Mouse (Mus musculus) layer of hippocampus, postnatal 14 days (tissue): ENCODE measurements at regions not wholly inside any gene's neighbourhood (a gene's known extent, or its start where the extent isn't known, plus 50 kb on each side); places are given as distances from the start of the nearest gene placed in this dataset.
A peak's percentile ranks its signal among the peaks of the same experiment; 100 is the strongest.

Experiments
- DNase-seq, 2 experiments: peaks; one replicate each; pipeline ENCODE4 v3.0.0; 2021 to 2022; ENCODE audit warnings: low spot score in 2 of 2, mixed read lengths in 1 of 2

GRCm38 (mm10) chr11:94882687-94883383 is 53.2 kb upstream of the Col1a1 start:
- no peak for DNase-seq

DNA sequence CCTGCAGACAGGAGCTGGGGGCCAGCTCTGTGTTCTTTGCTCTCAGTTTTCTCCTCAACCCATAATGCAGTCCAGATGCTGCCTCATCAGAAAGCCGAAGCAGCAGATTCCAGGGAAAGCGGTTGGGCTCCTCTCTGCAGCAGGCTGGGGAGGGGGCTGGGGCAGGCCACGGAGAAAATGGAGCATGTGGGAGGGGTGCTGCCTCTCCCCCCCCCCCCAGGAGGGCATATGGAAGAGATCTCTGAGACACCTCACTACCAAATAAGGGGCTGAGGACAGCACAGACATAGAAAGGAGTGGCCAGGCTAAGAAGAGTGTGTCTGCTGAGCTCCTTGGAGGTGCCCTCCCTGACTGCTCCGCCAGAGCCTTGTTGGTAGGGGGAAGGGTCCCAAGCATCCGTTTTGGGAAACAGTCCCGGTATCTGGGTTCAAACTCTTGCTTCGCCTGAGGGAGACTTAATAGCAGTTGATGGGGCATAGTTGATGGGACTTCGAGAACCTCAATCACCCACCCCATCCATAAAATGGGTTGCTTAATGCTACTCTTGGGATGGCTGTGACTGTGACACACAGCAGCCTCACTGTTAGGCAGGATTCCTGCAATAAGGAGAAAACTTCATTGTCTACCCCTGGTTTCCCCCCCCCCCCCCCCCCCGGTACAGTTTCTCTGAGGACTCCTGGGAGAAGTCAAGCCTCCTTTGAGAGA is 53.9 kb upstream of the Col1a1 start:
- DNase-seq = no peak

DNA sequence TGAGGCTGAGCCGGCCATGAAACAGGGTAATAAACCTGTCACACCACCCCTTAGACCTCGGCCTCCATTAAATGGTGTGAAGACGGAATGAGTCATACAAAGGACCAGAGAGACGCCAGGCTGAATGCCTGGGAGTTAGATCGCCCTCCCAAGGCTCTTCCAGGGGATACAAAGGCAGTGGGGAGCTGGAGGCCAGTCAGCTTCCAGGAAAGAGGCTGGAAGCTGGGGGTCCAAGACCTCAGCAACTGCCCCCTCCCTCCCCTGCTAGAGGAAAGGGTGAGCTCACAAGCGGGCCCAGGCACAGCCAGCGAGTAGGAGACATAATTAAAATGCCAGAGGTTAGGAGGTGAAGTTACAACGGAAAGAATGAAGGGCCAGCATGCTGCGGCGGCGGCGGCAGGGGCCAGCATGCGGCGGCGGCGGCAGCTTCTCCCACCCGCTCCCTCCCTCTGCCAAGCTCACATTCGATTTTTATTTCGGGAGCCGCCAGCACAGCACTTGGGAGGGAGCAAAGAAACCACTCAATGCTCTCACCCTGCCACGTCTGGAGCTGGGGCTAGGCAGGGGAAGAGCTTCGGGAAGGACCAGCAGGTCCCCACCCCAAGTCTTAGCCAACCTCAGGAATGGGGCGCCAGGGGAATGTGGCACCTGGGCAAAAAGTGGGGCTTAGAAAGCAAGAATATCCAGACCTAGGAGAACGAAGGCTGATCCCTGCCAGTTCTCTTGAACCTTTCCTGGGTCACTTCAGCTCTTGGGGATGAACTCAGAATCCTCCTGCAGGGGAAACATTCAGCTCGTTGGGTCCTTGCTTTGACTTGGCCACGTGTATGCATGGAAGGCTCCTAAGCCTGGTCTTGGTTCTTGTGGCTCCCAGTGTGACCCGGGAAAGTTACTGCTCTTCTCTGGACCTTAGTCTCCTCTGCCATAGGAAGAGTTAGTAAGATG is 54.9 kb upstream of the Col1a1 start:
- DNase-seq = no peak

GRCm38 (mm10) chr11:94876707-94877106 is 59.3 kb upstream of the Col1a1 start:
- no peak for DNase-seq

DNA sequence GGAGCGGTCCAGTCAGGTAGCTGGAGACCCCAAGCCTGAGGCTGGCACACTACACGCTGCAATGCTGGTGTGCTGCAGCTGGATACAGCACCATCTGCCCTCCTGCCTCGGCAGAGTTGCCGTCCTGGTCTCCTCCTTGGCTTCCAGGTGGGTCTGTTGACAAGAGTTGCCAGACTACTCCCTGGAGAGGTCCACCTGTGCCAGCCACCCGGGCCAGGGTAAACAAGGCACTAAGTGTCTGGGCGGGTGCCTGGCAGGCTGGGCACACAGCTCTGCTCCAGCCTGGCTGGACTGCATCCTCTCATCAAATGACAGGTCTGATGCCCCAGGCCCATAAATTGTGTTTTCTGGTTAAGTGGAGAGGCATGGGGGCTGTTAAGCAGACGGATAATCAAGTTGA is 61.0 kb upstream of the Col1a1 start:
- DNase-seq = no peak

GRCm38 (mm10) chr11:94874155-94874561 is 61.9 kb upstream of the Col1a1 start:
- DNase-seq = no peak

- DNase-seq = no peak
These were observed 62.3 kb upstream of the Col1a1 start for GRCm38 (mm10) chr11:94873693-94874092.

DNA sequence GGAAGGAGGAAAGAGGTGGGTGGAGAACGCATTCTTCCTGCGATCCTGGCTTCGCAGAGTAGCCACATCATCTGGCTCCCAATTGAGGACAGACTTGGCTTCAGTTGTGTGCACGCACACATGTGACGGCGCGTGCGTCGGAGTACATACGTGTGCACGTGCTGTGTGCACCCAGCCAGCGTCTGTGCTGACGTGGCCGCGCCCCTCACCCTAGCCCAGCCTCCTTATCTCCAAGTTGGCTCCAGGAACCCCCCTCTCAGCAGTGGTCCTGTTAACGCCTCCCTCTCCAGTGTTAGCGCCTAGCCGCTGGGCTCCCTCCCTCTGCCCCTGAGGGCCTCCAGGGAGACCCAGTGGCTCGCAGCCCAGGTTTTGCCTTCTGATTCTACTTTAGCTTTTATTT is 63.1 kb upstream of the Col1a1 start:
- peak; percentile 16 to 32 for DNase-seq

DNA sequence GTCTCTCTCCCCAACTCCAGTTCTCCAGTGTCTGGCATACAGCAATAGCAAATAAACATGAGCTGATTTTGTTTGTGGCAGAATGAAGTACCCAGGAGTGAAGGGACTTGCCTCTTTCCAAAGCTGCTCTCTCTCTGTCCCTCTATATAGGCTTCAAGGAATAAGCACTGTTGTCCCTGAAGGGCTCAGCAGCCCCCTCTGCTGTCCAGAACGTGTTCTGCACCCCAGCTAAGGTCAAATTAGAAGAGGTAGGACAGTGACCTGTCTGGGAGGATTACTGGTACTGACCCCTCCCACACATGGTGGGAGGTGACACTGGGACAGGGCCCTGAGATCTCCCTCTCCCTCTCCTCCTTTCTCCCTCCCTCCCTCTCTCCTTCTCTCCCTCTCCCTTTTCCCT is 65.7 kb upstream of the Col1a1 start:
- peak; percentile 22 to 36 for DNase-seq

GRCm38 (mm10) chr11:94869866-94870265 is 66.2 kb upstream of the Col1a1 start:
- DNase-seq = peak; percentile 12 to 22

GRCm38 (mm10) chr11:94866176-94866967 is 69.7 kb upstream of the Col1a1 start:
- peak; percentile 55 to 57 for DNase-seq

- DNase-seq = no peak
These were observed 67.6 kb upstream of the Tmem92 start for GRCm38 (mm10) chr11:94850129-94850528.

DNA sequence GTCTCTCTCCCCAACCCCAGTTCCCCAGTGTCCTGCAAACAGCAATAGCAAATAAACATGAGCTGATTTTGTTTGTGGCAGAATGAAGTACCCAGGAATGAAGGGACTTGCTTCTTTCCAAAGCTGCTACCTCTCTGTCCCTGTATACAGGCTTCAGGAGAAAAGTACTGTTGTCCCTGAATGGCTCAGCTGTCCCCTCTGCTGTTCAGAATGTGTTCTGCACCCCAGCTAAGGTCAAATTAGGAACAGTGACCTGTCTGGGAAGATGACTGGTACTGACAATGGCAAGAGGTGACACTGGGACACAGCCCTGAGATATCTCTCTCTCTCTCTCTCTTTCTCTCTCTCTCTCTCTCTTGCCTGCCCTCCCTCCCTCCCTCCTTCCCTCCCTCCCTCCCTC is 56.6 kb upstream of the Tmem92 start:
- no peak for DNase-seq

- no peak for DNase-seq
These were observed 55.6 kb upstream of the Tmem92 start for GRCm38 (mm10) chr11:94838140-94838539.

- DNase-seq = no peak
These were observed 53.8 kb upstream of the Tmem92 start for GRCm38 (mm10) chr11:94836347-94836746.

DNA sequence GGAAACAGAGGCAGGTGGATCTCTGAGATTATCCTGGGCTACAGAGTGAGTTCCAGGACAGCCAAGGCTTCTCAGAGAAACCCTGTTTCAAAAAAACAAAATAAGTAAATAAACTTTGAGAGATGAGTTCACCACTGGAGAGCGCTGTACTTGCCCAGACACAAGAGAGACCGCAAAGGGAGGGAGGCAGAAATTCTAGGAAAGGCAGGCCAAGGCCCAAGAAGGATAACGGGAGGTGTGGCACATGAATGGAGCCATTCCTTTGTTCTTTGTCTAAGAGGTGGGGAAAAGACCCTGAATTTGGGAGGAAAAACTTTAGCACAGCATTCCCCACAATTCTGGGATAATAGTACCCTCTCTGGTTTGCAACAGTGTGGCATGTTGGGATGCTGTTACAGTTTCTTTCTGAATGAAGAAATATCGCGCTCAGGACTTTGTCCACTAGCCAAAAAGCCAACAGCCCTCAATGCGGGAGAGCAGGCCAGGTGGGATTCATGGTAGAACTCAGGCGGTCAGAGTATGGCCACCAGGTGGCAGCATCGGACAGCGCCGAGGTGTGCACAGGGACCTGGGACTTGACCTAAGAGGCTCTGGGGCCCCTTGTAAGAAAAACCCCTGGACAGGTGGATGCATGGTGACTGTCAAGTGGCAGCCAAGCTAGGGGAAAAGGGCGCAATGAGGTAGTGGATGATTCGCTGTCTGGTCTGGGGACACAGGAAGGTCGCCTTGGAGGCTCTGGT is 49.9 kb upstream of the Tmem92 start:
- peak; percentile 33 to 47 for DNase-seq
